Mouse (Mus musculus): Measurements from ENCODE around the gene Cfap161. TPM values are rescaled to one million over a fixed set of nuclear protein-coding genes. Genes with fewer than 3 reads are reported as not detected.
A peak's percentile ranks its signal among the peaks of the same experiment; 100 is the strongest.

Cfap161 gene
- total RNA-seq, 2 experiments from 2014 or later: 0.76 to 1.9 TPM

GRCm38 (mm10) chr7:83802509-83802908 is 7.8 kb upstream of the Cfap161 start:
- DNase-seq (ENCODE audit: low spot score in 2 of 2): peak in 1 of 2 experiments; percentile 63

GRCm38 (mm10) chr7:83802007-83802406 is 7.3 kb upstream of the Cfap161 start:
- DNase-seq (ENCODE audit: low spot score in 2 of 2): no peak

GRCm38 (mm10) chr7:83801483-83801875 is 6.8 kb upstream of the Cfap161 start:
- no peak for DNase-seq (ENCODE audit: low spot score in 2 of 2)

- DNase-seq (ENCODE audit: low spot score in 2 of 2): peak in 1 of 2 experiments; percentile 46
Observed at GRCm38 (mm10) chr7:83800561-83801482, 6.1 kb upstream of the Cfap161 start.

- no peak for DNase-seq (ENCODE audit: low spot score in 2 of 2)
Observed at GRCm38 (mm10) chr7:83800071-83800470, 5.4 kb upstream of the Cfap161 start.

GRCm38 (mm10) chr7:83798004-83798403 is 3.3 kb upstream of the Cfap161 start:
- no peak for DNase-seq (ENCODE audit: low spot score in 2 of 2)

GRCm38 (mm10) chr7:83796177-83796576 is 1.5 kb upstream of the Cfap161 start:
- peak in 1 of 2 experiments; percentile 49 for DNase-seq (ENCODE audit: low spot score in 2 of 2)

GRCm38 (mm10) chr7:83794006-83794683 is 535 bp downstream of the Cfap161 start:
- no peak for DNase-seq (ENCODE audit: low spot score in 2 of 2)

- no peak for DNase-seq (ENCODE audit: low spot score in 2 of 2)
Observed at GRCm38 (mm10) chr7:83780881-83781280, 13.8 kb downstream of the Cfap161 start.

- no peak for DNase-seq (ENCODE audit: low spot score in 2 of 2)
Observed at GRCm38 (mm10) chr7:83780026-83780425, 14.7 kb downstream of the Cfap161 start.

GRCm38 (mm10) chr7:83779028-83779427 is 15.7 kb downstream of the Cfap161 start:
- DNase-seq (ENCODE audit: low spot score in 2 of 2): no peak

- DNase-seq (ENCODE audit: low spot score in 2 of 2): no peak
Observed at GRCm38 (mm10) chr7:83778516-83778915, 16.2 kb downstream of the Cfap161 start.

GRCm38 (mm10) chr7:83774721-83775120 is 20.0 kb downstream of the Cfap161 start:
- DNase-seq (ENCODE audit: low spot score in 2 of 2): peak; percentile 37 to 74

GRCm38 (mm10) chr7:83763674-83764073 is 31.0 kb downstream of the Cfap161 start:
- DNase-seq (ENCODE audit: low spot score in 2 of 2): peak in 1 of 2 experiments; percentile 38

- DNase-seq (ENCODE audit: low spot score in 2 of 2): no peak
Observed at GRCm38 (mm10) chr7:83762336-83762735, 32.3 kb downstream of the Cfap161 start.

- no peak for DNase-seq (ENCODE audit: low spot score in 2 of 2)
Observed at GRCm38 (mm10) chr7:83751055-83751454, 43.6 kb downstream of the Cfap161 start.

GRCm38 (mm10) chr7:83748405-83748804 is 46.3 kb downstream of the Cfap161 start:
- DNase-seq (ENCODE audit: low spot score in 2 of 2): no peak

- no peak for DNase-seq (ENCODE audit: low spot score in 2 of 2)
Observed at GRCm38 (mm10) chr7:83746107-83746687, 48.5 kb downstream of the Cfap161 start.

- no peak for DNase-seq (ENCODE audit: low spot score in 2 of 2)
Observed at GRCm38 (mm10) chr7:83745413-83746106, 49.1 kb downstream of the Cfap161 start, which contains the start of gene Il16. Gene Il16 (minus strand): TSS chr7:83745726.

GRCm38 (mm10) chr7:83745065-83745412 is 49.6 kb downstream of the Cfap161 start:
- DNase-seq (ENCODE audit: low spot score in 2 of 2): no peak

GRCm38 (mm10) chr7:83744250-83744649 is 50.4 kb downstream of the Cfap161 start:
- DNase-seq (ENCODE audit: low spot score in 2 of 2): no peak

Measured in layer of hippocampus, postnatal 14 days (tissue).